Mouse (Mus musculus) G1E (cell line): ENCODE results near the gene Anapc13. TPM values are rescaled to one million over a fixed set of nuclear protein-coding genes. Genes with fewer than 3 reads are reported as not detected.

Source experiments
- ATAC-seq: 2 replicates; pipeline ENCODE4 v1.8.0; 2016; ENCODE audit warnings: mild to moderate bottlenecking; ENCODE audit not compliant: insufficient number of reproducible peaks, poor library complexity, low FRiP score, severe bottlenecking; ENCODE audit errors: extremely low read depth
- DNase-seq: peaks from one replicate; pipeline ENCODE4 v3.0.0; 2012; ENCODE audit warnings: low spot score
- H3K27me3 ChIP-seq: 2 replicates; pipeline ENCODE4 v1.6.1; 2012; ENCODE audit warnings: mild to moderate bottlenecking, low read length, inconsistent platforms; ENCODE audit not compliant: insufficient read depth
- H3K36me3 ChIP-seq: replicated peaks from 2 replicates; pipeline ENCODE3; 2012; ENCODE audit warnings: mild to moderate bottlenecking, inconsistent platforms
- H3K4me1 ChIP-seq: 2 replicates; pipeline ENCODE4 v1.6.1; 2012; ENCODE audit warnings: low read depth, low read length, inconsistent platforms, mixed read lengths; ENCODE audit not compliant: insufficient read depth
- H3K4me3 ChIP-seq: 2 replicates; pipeline ENCODE4 v1.5.1; 2012; ENCODE audit warnings: low read depth, mild to moderate bottlenecking, inconsistent platforms, low read length, moderate library complexity, mixed read lengths
- H3K9me3 ChIP-seq: replicated peaks from 2 replicates; pipeline ENCODE4 v1.6.1; 2012; ENCODE audit warnings: inconsistent platforms
- CTCF ChIP-seq: IDR thresholded peaks from 2 replicates; pipeline ENCODE4 v1.5.1; 2012; ENCODE audit warnings: low read depth, low read length, inconsistent platforms, mixed read lengths
- GATA1 ChIP-seq: IDR thresholded peaks from 2 replicates; pipeline ENCODE4 v1.6.1; 2012; ENCODE audit warnings: borderline replicate concordance, low read length, inconsistent platforms, mixed read lengths
- GATA2 ChIP-seq: IDR thresholded peaks from 2 replicates; pipeline ENCODE4 v1.6.1; 2012; ENCODE audit warnings: low read depth, low read length, inconsistent platforms, borderline replicate concordance
- POLR2AphosphoS5 ChIP-seq: IDR thresholded peaks from 2 replicates; pipeline ENCODE4 v1.6.1; 2012; ENCODE audit warnings: low read depth, low read length, inconsistent platforms; ENCODE audit not compliant: insufficient replicate concordance
- TAL1 ChIP-seq: conservative IDR thresholded peaks from 2 replicates; pipeline ENCODE4 v1.6.1; 2012; ENCODE audit warnings: low read depth, low read length, inconsistent platforms, mixed read lengths
- polyA plus RNA-seq: library from polyadenylated mRNA; stranded (reverse); fragments of >175 nt; gene quantifications from 2 replicates; pipeline ENCODE4 v1.2.3, GENCODE M21; 2012
- total RNA-seq, 2 experiments: library from RNA; stranded (forward) in 1 of 2; stranded (reverse) in 1 of 2; fragments of 200-1000 nt in 1 of 2; fragments of >200 nt in 1 of 2; fragmentation: Nextera tagmentation in 1 of 2; gene quantifications; 2 replicates each; pipeline ENCODE4 v1.2.3; 2014 to 2017

The Anapc13 gene
- total and polyA plus RNA-seq, 3 experiments: 39.3 to 137 (median 55.8) TPM

DNA sequence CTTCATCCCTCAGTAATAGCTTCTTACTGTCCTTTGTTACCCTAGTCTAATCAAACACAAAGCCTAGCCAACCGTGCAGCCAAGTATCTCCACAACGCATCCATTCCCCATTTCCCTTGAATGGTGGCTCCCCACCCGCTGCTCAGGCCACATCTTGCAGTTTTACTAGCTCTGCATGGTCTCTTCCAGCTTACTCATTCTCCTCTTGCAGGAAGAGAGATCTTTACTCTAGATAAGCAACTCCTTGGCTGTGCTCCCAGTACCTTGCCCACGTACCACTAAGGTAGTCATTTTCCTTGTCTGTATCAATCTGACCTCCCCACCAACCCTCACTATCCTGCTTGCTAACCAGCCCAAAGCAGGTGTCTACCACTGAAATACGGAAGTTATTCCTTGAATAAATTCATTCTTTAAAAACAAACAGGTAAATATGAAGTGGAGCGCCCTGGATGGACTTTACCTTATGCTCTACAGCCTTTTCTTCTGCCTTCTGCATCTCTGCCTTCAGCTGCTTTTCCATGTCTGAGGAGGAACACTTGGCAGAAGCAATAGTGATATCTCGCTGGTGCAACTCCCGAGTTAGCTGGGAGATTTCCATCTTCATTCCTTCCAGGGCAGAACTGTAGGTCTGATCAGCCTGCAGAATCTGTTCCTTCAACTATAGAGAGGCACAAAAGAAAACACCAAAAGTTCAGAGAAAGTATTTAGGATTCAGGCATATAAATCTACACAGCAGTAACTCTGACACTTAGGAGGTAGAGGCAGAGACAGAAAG is 30.2 kb upstream of the Anapc13 start:
- Histone ChIP-seq H3K4me1 (0 out of 2 replicates have a peak, but pooled peaks cover 2% of the 10 kb centered on the region), H3K36me3 (peaks cover 71% of the 10 kb centered on the region), H3K9me3 (no peaks in the 10 kb centered on the region), H3K27me3 (no peaks in the 10 kb centered on the region), H3K4me3 (no peak overlapping the region)
- no peak for ATAC-seq
- no peak for TF ChIP-seq TAL1
- no peak for TF ChIP-seq GATA2
- TF ChIP-seq GATA1: no peak
- no peak for TF ChIP-seq CTCF
- no peak for TF ChIP-seq POLR2AphosphoS5
- no peak for DNase-seq

GRCm38 (mm10) chr9:102601187-102601586 is 24.9 kb upstream of the Anapc13 start:
- Histone ChIP-seq H3K27me3 (no peaks in the 10 kb centered on the region), H3K9me3 (no peaks in the 10 kb centered on the region), H3K4me1 (no peaks in the 10 kb centered on the region), H3K4me3 (no peak overlapping the region), H3K36me3 (peaks cover 60% of the 10 kb centered on the region)
- TF ChIP-seq TAL1 (no peak), GATA2 (no peak), CTCF (no peak), POLR2AphosphoS5 (no peak), GATA1 (no peak)
- DNase-seq: no peak
- no peak for ATAC-seq

DNA sequence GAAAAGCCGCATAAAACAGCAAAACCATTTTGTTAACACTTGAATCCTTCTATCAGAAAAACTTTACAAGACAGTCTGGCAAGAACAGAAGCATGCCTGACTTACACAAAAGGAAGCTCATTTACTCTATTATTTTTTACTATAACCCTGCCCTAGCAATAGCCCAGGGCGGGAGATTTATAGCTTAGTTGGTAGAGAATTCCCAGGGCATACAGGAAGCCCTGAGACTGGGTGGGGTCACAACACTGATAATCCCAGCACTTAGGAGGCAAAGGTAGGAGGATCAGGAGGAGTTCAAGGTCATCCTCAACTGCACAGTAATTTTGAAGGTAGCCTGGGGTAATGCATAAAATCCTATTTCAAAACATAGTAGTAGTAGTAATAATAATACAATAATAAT is 24.4 kb upstream of the Anapc13 start:
- H3K9me3 ChIP-seq: no peaks in the 10 kb centered on the region
- no peaks in the 10 kb centered on the region for H3K27me3 ChIP-seq
- no peak for ATAC-seq
- no peak for TF ChIP-seq CTCF
- no peak for TF ChIP-seq TAL1
- no peak for TF ChIP-seq GATA1
- TF ChIP-seq GATA2: no peak
- no peak for TF ChIP-seq POLR2AphosphoS5
- no peak for DNase-seq
- H3K4me3 ChIP-seq: no peak overlapping the region
- peaks cover 58% of the 10 kb centered on the region for H3K36me3 ChIP-seq
- H3K4me1 ChIP-seq: no peaks in the 10 kb centered on the region

DNA sequence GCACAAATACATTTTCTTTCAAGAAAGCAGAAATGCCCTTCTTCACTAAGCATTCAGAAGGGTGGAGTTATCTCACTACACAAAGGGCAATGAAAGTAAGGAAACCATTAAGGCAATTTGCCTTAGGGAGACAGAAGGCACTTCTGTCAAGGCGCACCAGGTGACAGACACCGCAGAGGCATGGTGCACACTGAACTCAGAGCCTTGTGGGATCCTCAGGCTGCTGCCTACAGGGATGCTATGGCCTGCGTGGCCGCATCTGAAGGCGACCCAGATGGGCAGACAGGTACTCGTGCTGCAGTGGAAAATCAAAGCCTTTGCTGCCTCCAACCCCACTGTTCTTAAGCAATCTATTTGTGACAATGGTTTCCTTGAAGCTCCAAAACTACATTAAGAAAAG is 20.9 kb upstream of the Anapc13 start:
- TF ChIP-seq CTCF (no peak), GATA2 (no peak), GATA1 (no peak), TAL1 (no peak), POLR2AphosphoS5 (no peak)
- Histone ChIP-seq H3K36me3 (peaks cover 55% of the 10 kb centered on the region), H3K27me3 (no peaks in the 10 kb centered on the region), H3K9me3 (no peaks in the 10 kb centered on the region), H3K4me1 (no peaks in the 10 kb centered on the region), H3K4me3 (no peak overlapping the region)
- ATAC-seq (no peak), DNase-seq (no peak)

DNA sequence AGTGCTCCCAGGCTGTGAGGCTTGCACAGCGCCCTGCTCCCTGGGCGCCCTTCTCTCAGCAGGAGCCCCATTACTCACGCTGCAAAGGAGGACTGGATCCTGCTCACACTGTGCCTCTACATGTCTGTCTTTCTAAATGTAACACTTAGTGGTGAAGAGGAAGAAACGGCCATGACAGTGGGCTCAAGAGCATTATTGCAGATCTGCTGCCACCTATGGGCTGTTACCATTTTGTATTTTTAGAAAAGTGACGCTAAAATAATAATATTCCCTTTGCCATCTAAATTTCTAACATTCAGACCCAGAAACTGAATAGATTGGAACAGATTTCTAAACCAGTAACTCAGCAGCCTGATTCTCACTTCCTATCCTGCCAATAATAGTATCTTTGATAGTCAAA is 18.6 kb upstream of the Anapc13 start:
- no peak for TF ChIP-seq TAL1
- TF ChIP-seq GATA2: no peak
- no peak for TF ChIP-seq POLR2AphosphoS5
- no peak for TF ChIP-seq CTCF
- no peak for TF ChIP-seq GATA1
- ATAC-seq (no peak), DNase-seq (no peak)
- H3K9me3 ChIP-seq: no peaks in the 10 kb centered on the region
- H3K27me3 ChIP-seq: no peaks in the 10 kb centered on the region
- peaks cover 53% of the 10 kb centered on the region for H3K36me3 ChIP-seq
- H3K4me1 ChIP-seq: no peaks in the 10 kb centered on the region
- H3K4me3 ChIP-seq: no peak overlapping the region

DNA sequence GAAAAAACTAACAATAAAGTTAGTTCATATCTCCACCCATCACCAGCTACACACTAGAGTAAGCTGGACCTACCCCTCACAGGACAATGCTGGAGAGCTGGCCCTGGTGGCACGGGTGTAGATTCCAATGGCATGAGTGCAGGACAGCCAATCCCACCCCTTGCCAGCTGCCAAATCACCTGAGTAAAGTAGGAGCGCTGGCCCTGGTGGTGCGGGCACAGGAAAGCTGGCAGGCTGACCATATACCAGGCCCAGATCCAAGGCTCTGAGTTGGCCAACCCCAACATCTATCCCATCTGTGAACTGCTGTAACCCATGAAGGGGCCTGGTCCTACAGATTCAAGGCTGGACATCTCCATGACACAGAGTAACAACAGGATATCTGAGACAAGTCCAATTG is 16.9 kb upstream of the Anapc13 start:
- TF ChIP-seq CTCF: no peak
- no peak for TF ChIP-seq POLR2AphosphoS5
- TF ChIP-seq GATA2: no peak
- TF ChIP-seq TAL1: no peak
- no peak for TF ChIP-seq GATA1
- DNase-seq (no peak), ATAC-seq (no peak)
- Histone ChIP-seq H3K4me3 (no peak overlapping the region), H3K4me1 (no peaks in the 10 kb centered on the region), H3K27me3 (no peaks in the 10 kb centered on the region), H3K36me3 (peaks cover 61% of the 10 kb centered on the region), H3K9me3 (no peaks in the 10 kb centered on the region)

- no peak for ATAC-seq
- TF ChIP-seq CTCF: no peak
- TF ChIP-seq TAL1: no peak
- TF ChIP-seq GATA2: no peak
- no peak for TF ChIP-seq POLR2AphosphoS5
- TF ChIP-seq GATA1: no peak
- peaks cover 81% of the 10 kb centered on the region for H3K36me3 ChIP-seq
Measured at GRCm38 (mm10) chr9:102615071-102615470, 11.0 kb upstream of the Anapc13 start.

More at GRCm38 (mm10) chr9:102615071-102615470, 11.0 kb upstream of the Anapc13 start:
- no peaks in the 10 kb centered on the region for H3K9me3 ChIP-seq
- no peaks in the 10 kb centered on the region for H3K4me1 ChIP-seq
- no peak overlapping the region for H3K4me3 ChIP-seq
- no peak for DNase-seq
- H3K27me3 ChIP-seq: no peaks in the 10 kb centered on the region
